Mouse (Mus musculus) heart, embryonic 14.5 days (tissue): ENCODE measurements at regions not wholly inside any gene's neighbourhood (a gene's known extent, or its start where the extent isn't known, plus 50 kb on each side); places are given as distances from the start of the nearest gene placed in this dataset.

Experiments
- ATAC-seq: fragments of 200-750 bp; cut with Nextera tagmentation; 2 replicates; pipeline ENCODE4 v1.8.0; 2017; ENCODE audit warnings: low read depth, moderate TSS enrichment; ENCODE audit not compliant: insufficient number of reproducible peaks, insufficient read depth, low FRiP score
- H3K27ac ChIP-seq, 2 experiments: fragments of 200-500 bp in 1 of 2; fragments of 300-500 bp in 1 of 2; sonication (generic) in 1 of 2; replicated peaks in 1 of 2; 2 replicates each; pipeline ENCODE4 v1.5.1; 2012 to 2014; ENCODE audit warnings: low read depth in 2 of 2, low read length in 2 of 2, control low read depth in 1 of 2, mild to moderate bottlenecking in 1 of 2, mixed read lengths in 1 of 2; ENCODE audit not compliant: control insufficient read depth in 1 of 2, insufficient read depth in 1 of 2
- H3K27me3 ChIP-seq: fragments of 300-500 bp; sonication (generic); 2 replicates; pipeline ENCODE4 v1.6.1; 2014; ENCODE audit warnings: mild to moderate bottlenecking, low read length, control low read depth; ENCODE audit not compliant: control insufficient read depth, insufficient read depth
- H3K36me3 ChIP-seq: fragments of 300-500 bp; sonication (generic); 2 replicates; pipeline ENCODE4 v1.6.1; 2014; ENCODE audit warnings: mild to moderate bottlenecking, control low read depth, low read length, mixed read lengths; ENCODE audit not compliant: control insufficient read depth, insufficient read depth
- H3K4me1 ChIP-seq, 2 experiments: fragments of 200-500 bp in 1 of 2; fragments of 300-500 bp in 1 of 2; sonication (generic) in 1 of 2; 2 replicates each; pipeline ENCODE4 v1.6.1; 2012 to 2014; ENCODE audit warnings: low read length in 2 of 2, control low read depth in 1 of 2, mixed read lengths in 1 of 2; ENCODE audit not compliant: control insufficient read depth in 2 of 2, insufficient read depth in 2 of 2
- H3K4me2 ChIP-seq: fragments of 300-500 bp; sonication (generic); 2 replicates; pipeline ENCODE4 v1.6.1; 2014; ENCODE audit warnings: mild to moderate bottlenecking, low read length
- H3K4me3 ChIP-seq, 2 experiments: fragments of 200-500 bp in 1 of 2; fragments of 300-500 bp in 1 of 2; sonication (generic) in 1 of 2; 2 replicates each; pipeline ENCODE4 v1.5.1; 2012 to 2014; ENCODE audit warnings: low read length in 2 of 2, mild to moderate bottlenecking in 2 of 2, control low read depth in 1 of 2, low read depth in 1 of 2, moderate library complexity in 1 of 2; ENCODE audit not compliant: control insufficient read depth in 1 of 2, insufficient read depth in 1 of 2
- H3K9ac ChIP-seq: fragments of 300-500 bp; sonication (generic); 2 replicates; pipeline ENCODE4 v1.6.1; 2014; ENCODE audit warnings: mild to moderate bottlenecking, low read length
- H3K9me3 ChIP-seq: fragments of 300-500 bp; sonication (generic); 2 replicates; pipeline ENCODE4 v1.6.1; 2016; ENCODE audit warnings: low read length, control low read depth; ENCODE audit not compliant: control insufficient read depth
- WGBS: fragments of 180-500 bp; shearing (Covaris S2); extraction: QIAGEN DNeasy Blood & Tissue Kit; methylation state at CpG from one replicate; pipeline ENCODE4 v1.1.7; 2014; 5-methylcytosine and 5-hydroxymethylcytosine counted together

DNA sequence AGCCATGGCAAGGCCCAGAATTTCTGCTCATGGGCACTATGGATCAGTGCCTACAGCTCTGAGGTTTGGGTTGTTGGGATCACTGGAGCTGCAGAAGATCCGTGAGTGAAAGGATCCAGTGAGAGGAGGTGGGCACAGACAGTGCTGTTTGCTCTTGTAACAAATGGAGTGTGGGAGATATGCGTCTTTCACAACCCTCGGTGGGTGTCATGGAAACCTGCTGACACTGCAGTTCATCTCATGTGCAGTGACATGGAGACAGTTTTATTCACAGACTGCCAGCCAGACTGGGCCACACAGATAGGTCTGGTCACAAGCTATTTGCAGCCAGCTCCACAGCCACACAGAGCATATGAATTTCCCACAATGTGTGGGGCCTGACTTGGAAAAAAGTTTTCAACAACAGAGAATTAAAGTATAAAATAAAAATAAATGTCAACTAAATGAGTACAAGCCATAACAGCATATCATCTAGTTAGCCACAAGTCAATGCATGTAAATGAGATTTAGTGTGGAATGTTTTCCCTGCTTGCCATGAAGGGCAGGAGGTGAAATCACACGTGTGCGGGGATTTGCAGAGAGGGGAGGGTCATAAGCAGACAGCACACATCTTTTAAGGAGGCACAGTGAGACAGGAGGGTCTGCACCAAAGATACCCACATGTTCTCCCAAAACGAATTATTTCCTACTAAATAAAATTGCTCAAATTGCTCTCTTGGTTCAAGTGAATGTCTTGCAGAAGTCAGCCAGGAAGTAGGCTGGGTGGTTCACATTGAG is 124.8 kb upstream of the Pfn2 start:
- Histone ChIP-seq H3K27me3 (no peaks in the 10 kb centered on the region), H3K36me3 (no peaks in the 10 kb centered on the region), H3K4me3 (no peak overlapping the region), H3K27ac (no peak overlapping the region), H3K9ac (no peak overlapping the region), H3K4me1 (no peaks in the 10 kb centered on the region), H3K4me2 (no peak overlapping the region), H3K9me3 (no peaks in the 10 kb centered on the region)
- 50% methylated on average over 6 of the region's 6 CpGs for WGBS
- ATAC-seq, result no peak

GRCm38 (mm10) chr3:57973546-57973945 is 125.7 kb upstream of the Pfn2 start:
- Histone ChIP-seq H3K4me1 (no peaks in the 10 kb centered on the region), H3K27ac (no peak overlapping the region), H3K36me3 (no peaks in the 10 kb centered on the region), H3K9me3 (no peaks in the 10 kb centered on the region), H3K4me2 (no peak overlapping the region), H3K4me3 (no peak overlapping the region), H3K27me3 (no peaks in the 10 kb centered on the region), H3K9ac (no peak overlapping the region)
- ATAC-seq, result no peak
- 83% methylated on average over 3 of the region's 3 CpGs for WGBS

DNA sequence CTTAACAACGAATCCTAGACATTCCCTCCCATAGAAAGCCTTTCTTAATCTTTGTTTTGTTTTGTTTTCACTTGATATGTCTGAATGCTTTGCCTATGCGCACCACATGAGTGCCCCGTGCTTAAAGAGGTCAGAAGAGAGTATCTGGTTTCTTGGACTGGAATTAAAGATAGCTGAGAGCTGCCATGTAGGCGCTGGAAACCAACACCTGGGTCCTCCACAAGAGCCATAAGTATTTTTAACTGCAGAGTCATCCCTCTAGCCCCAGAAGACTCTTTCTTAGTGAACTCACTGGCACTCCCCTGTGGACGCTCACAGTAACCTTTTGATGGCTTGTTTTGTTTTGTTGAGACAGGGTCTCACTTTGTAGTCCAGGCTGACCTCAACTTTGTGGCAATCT is 127.5 kb upstream of the Pfn2 start:
- H3K4me1 ChIP-seq, result no peaks in the 10 kb centered on the region
- no peak for ATAC-seq
- H3K9ac ChIP-seq, result no peak overlapping the region
- no peaks in the 10 kb centered on the region for H3K36me3 ChIP-seq
- H3K9me3 ChIP-seq, result no peaks in the 10 kb centered on the region
- no peaks in the 10 kb centered on the region for H3K27me3 ChIP-seq
- 39% methylated on average over 5 of the region's 5 CpGs for WGBS
- no peak overlapping the region for H3K27ac ChIP-seq
- no peak overlapping the region for H3K4me3 ChIP-seq
- H3K4me2 ChIP-seq, result no peak overlapping the region

DNA sequence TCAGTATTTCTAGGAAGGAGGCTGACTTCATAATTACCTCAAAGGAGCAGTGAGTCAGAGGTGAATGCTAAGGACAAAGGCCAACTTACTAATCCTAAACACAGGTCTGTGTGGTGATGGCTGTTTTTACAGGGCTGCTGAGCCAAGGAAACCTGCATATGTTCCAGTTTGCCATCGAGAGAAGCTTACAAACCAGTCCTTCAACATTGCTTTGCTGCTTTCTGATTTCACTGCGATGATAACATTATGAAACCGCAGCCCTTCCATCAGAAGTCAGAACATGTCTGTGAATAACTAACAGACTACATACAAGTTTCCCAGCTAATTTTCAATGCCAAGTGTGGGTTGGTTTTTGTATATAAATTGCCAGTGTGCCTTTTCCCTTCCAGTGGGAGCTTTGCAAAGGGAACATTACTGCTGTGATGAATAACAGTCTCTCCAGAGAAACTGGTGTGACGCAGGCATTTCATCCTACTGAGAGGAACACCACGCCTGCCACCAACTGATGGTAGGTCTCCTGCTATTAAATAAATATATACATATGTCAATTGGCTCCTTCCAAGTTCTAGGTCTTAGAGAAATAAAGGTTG is 128.9 kb upstream of the Pfn2 start:
- H3K4me1 ChIP-seq, result no peaks in the 10 kb centered on the region
- no peaks in the 10 kb centered on the region for H3K36me3 ChIP-seq
- H3K27ac ChIP-seq, result no peak overlapping the region
- ATAC-seq, result no peak
- H3K4me2 ChIP-seq, result no peak overlapping the region
- H3K27me3 ChIP-seq, result no peaks in the 10 kb centered on the region
- H3K4me3 ChIP-seq, result no peak overlapping the region
- H3K9ac ChIP-seq, result no peak overlapping the region
- no peaks in the 10 kb centered on the region for H3K9me3 ChIP-seq
- WGBS, result 81% methylated on average over 5 of the region's 5 CpGs

GRCm38 (mm10) chr3:57988175-57988574 is 140.3 kb upstream of the Pfn2 start:
- no peaks in the 10 kb centered on the region for H3K9me3 ChIP-seq
- H3K4me2 ChIP-seq, result no peak overlapping the region
- 0 out of 4 replicates have a peak, but pooled peaks cover 0 to 3% of the 10 kb centered on the region in 2 experiments for H3K4me1 ChIP-seq
- H3K27ac ChIP-seq, result no peak overlapping the region
- no peak overlapping the region for H3K4me3 ChIP-seq
- H3K9ac ChIP-seq, result no peak overlapping the region
- H3K36me3 ChIP-seq, result no peaks in the 10 kb centered on the region
- no peaks in the 10 kb centered on the region for H3K27me3 ChIP-seq
- ATAC-seq, result no peak
- WGBS, result 73% methylated on average over 3 of the region's 3 CpGs

- Histone ChIP-seq H3K27ac (no peak overlapping the region), H3K4me3 (no peak overlapping the region), H3K9me3 (no peaks in the 10 kb centered on the region), H3K9ac (no peak overlapping the region), H3K4me1 (0 out of 4 replicates have a peak, but pooled peaks cover 0 to 3% of the 10 kb centered on the region in 2 experiments), H3K4me2 (no peak overlapping the region), H3K36me3 (no peaks in the 10 kb centered on the region), H3K27me3 (no peaks in the 10 kb centered on the region)
- no peak for ATAC-seq
- 79% methylated on average over 1 of the region's 1 CpGs for WGBS
These were observed 142.9 kb upstream of the Pfn2 start for GRCm38 (mm10) chr3:57990738-57991137.

DNA sequence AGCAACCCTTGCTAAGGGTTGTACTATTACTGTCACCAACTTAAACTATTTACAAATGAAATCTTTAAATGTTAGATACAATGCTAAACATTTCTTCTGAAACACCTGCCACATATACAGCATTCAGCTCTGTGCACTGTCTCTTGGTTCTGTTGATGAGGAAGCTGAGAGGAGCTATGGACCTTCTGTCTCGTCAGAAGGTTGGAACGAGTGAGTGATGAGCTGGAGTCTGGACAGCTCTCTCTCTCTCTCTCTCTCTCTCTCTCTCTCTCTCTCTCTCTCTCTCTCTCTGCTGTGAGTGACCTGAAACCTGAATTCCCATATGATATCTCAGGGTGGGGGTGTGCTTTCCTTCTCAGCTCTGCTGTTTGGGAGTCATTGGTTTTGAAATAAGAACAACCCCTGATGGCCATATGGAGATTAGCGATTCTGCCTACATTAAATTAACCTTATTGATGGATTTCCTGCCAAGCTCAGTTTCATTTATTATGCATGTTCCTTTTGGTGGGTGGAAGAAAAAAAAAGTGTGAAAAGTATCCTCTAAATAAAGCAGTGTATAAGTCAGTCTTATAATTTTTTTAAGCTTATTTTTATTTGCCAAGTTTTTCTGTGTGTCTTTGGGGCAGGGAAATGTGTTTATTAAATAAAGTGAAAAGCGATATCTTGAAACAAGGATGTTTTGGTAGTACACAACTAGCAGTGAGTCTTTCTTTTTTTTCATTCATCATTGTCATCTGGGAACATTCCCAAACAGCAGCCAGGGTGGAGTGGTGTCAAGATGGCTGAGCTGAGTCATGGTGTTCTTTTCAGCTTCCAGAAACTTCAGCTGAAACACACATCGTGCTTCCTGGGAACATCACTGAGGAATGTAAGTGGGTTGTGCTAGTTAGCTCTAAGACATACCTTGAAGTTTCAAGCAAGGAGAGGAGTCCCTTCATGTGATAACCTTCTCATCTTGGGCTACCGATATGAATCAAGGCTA is 150.5 kb upstream of the Pfn2 start:
- ATAC-seq, result no peak
- 78% methylated on average over 6 of the region's 6 CpGs for WGBS

More for the DNA sequence above, 150.5 kb upstream of the Pfn2 start:
- H3K27me3 ChIP-seq, result no peaks in the 10 kb centered on the region
- peaks cover 0 to 4% of the 10 kb centered on the region in 2 experiments; a peak in 1 of 4 replicates for H3K4me1 ChIP-seq
- no peak overlapping the region for H3K4me2 ChIP-seq
- no peak overlapping the region for H3K4me3 ChIP-seq
- no peak overlapping the region for H3K9ac ChIP-seq
- H3K9me3 ChIP-seq, result no peaks in the 10 kb centered on the region
- no peak overlapping the region for H3K27ac ChIP-seq
- H3K36me3 ChIP-seq, result no peaks in the 10 kb centered on the region
